Mouse (Mus musculus) left cerebral cortex, adult 11 months (tissue): ENCODE measurements around the gene Fgfr4.

ENCODE experiments used
- DNase-seq: peaks from one replicate; pipeline ENCODE4 v3.0.0; 2022; ENCODE audit warnings: low spot score

Fgfr4 gene

GRCm38 (mm10) chr13:55210193-55210970 lies 57.9 kb downstream of the Fgfr4 start:
- DNase-seq = no peak

GRCm38 (mm10) chr13:55210971-55211220 lies 58.5 kb downstream of the Fgfr4 start:
- no peak for DNase-seq

GRCm38 (mm10) chr13:55211221-55212010 lies 59.0 kb downstream of the Fgfr4 start:
- DNase-seq = peak; percentile 70

- DNase-seq = no peak
Observed at GRCm38 (mm10) chr13:55212011-55212360, 59.5 kb downstream of the Fgfr4 start.

GRCm38 (mm10) chr13:55212361-55213137 lies 60.1 kb downstream of the Fgfr4 start:
- DNase-seq = peak; percentile 62

- no peak for DNase-seq
Observed at GRCm38 (mm10) chr13:55213138-55213806, 60.8 kb downstream of the Fgfr4 start.
